Mouse (Mus musculus): ENCODE results near the gene Defb21. TPM values are rescaled to one million over a fixed set of nuclear protein-coding genes. Genes with fewer than 3 reads are reported as not detected.

Gene Defb21
- polyA plus RNA-seq, 1 experiment, result 358 TPM

DNA sequence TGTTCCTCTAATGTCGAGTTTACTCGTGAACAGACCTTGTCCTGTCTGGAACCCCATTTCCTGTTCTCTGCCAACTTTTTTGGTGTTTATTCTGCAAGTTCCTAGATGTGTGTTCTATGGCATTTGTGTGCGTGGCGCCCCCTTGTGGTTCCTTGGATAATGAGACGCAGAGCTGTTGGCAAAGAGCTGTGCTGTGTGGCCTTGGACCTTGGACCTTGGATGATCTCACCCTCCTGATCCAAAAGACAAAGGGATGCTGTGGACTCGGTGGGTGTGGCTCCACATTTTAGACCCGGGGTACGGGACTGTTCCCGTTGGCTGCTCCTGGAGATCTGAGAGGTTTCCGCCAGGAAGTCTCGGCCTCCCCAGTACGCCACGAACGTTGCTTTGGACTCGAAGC, 31.5 kb downstream of the Defb21 start, which contains the start of gene Defb36:
TSS of gene Defb36 (plus strand) at position 271 of the 400 bp plus-strand sequence.
- no peak for DNase-seq (ENCODE audit: low read depth)

DNA sequence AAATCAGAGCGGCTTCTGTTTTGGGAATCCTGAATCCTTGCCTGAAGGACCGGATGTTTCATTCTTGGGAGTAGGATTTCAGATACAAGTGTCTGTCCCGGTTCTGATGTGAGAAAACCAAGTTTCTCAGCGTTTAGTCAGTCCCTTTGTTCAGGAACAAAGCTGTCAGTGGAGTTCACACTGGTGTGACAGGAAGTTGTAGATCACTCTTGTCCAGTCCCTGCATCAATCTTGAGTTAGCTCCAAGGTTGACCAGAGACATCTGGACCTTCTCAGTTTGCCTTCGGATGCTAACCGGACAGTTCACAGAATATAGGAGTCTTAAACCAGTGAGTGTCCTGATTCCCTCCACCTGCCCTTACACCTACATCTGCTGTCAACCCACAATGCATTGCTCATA, 35.2 kb downstream of the Defb21 start:
- no peak for DNase-seq (ENCODE audit: low read depth)

DNA sequence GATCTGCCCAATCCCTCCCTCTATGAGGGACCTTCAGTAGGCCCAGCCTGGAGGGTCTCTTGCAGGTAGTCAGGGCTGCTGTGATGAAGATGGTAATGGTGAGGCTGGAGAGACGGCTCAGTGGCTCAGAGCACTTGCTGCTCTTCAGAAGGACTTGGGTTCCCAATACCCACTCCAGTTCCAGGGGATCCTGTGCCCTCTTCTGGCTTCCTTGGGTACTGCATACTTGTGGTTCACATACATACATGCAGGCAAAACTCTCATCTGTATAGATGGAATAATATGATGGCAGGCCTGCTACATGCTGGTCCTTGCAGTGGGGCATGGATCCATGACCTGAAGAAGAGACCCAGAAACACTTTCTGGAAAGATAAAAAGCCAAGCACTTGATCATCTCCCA, 36.2 kb downstream of the Defb21 start:
- DNase-seq (ENCODE audit: low read depth), result no peak

DNA sequence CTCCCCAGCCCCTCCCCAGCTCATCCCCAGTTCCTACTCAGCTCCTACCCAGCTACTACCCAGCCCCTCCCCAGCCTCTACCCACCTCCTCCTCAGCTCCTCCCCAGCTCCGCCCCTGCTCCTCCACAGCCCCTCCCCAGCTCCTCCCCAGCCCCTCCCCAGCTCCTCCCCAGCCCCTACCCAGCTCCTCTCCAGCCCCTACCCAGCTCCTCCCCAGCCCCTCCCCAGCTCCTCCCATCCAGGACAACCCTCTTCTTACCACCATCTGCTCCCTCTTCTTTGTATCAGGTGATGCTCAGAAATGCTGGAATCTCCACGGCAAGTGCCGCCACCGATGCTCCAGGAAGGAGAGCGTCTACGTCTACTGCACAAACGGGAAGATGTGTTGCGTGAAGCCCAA, 39.6 kb downstream of the Defb21 start:
- DNase-seq (ENCODE audit: low read depth), result no peak

DNA sequence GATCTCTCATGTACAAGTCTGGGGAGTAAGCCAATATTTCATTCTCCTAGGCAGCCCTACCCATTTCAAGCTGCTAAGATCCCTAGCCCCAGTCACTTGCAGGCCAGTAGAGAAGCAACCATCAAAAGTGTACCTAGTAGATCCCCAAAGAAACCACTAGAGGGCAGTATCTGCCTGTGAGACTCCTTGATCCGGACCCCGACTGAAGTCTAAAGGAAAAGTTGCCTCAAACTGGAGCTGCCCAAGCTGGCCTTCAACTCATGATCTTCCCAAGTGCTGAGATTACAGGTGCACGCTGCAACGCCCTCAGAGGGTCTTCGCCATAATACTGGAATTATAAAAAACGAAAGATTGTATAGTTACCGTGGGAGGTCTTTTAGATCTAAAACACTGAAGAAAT, 43.0 kb downstream of the Defb21 start:
- DNase-seq (ENCODE audit: low read depth), result no peak

DNA sequence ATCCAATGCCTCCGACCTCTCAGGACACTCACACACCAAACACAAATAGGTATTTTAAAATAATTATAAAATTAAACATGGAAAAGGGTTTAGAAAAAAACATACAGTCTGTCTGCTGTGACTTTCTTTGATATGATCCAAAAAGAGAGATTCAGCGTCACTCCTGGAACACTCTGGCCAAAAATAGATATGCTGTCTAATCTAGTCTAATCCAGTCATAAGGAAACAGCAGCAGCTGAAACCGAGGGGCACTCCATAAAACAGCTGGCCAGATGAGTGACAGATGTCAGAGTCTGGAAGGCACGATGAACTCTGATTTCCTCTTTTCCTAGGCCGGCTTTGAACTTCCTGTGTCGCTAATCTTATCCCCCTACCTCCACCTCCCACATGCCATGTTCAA, 43.9 kb downstream of the Defb21 start:
- no peak for DNase-seq (ENCODE audit: low read depth)

DNA sequence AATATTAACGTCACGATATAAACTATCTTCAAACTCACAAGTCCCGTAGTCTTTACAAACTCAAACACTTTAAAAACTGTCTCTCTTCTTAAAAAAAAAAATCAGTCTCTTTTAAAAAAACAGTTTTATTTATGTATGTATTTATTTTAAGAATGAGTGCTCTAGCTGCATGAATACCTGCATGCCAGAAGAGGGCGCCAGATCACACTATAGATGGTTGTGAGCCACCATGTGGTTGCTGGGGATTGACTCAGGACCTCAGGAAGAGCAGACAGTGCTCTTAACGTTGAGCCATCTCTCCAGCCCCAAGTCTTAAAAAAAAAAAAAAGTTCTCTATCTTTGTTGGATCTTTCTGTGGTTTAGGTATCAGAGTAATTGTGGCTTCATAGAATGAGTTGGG, 44.8 kb downstream of the Defb21 start:
- DNase-seq (ENCODE audit: low read depth), result no peak

DNA sequence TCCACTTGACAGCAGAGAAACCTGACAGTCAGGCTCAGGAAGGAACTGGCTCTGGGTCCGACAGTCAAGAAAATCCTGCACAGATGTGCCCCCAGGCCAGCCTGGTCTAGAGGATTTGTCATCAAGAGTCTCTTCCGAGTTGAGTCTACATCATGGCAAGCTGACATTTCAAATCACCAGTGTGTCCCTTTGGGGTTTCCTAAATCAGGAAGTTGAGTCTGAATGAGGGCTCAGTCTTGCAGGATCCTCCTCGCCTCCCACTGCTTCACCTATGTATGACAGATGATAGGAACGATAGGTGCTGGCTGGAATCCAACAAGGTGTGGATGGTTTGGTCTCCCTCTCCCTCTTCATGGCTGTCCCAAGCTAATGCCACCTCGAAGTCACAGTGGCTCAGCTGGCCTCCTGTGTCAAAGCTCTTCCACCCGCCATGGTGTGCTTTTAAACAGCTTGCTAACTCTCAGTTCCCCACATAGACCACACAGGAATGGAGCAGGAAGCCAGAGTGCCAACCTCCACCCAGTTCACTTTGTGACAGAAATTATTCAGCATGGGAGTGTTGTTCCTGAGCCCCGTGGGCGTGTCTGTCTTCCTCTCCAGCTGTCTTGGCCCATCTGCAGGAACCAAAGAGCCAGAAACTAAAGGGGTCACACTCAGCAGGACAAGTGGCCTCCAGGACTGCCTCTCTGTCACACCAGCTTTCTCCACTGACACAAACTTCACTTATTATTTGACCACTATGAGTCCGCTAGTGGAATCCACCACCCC, 48.0 kb downstream of the Defb21 start:
- DNase-seq (ENCODE audit: low read depth), result no peak

DNA sequence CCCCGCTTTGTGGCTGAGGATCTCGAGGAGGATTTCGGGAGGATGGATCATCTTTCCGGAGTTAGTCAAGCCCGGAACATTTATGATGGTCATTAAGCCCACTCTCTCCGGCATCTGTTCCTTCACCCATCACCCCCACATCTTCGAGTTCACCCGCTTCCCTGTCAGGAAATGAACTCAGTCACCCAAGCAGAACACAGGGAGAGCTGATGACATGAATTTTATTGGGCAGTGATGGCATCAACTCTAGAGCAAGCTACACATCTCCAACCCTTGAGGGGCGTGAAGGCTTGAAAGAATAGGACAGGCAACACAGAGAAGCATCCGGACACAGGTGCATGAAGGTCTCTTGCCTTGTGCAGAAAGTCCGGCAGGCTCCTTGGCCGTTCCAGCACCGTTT, 49.6 kb downstream of the Defb21 start:
- DNase-seq (ENCODE audit: low read depth), result no peak

DNA sequence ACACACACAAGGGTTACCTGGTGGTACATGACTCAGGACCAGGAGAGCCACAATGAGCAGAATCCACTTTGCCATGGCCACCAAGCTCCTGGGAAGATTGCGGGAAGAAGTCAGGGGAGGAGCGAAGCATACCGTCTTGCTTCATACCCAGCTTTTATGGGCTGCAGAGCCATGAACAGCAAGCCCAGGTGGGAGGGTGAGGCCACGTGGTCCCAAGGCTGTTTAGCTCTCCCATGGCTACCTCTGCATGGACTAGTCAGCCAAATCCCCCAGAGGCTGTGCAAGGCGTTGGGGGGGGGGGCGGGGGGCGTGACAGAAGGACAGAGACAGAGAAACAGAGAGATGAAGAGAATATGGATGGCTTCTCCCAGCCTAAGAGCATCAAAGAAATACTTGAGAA, 50.4 kb downstream of the Defb21 start, which contains the start of gene Defb25:
TSS of gene Defb25 (minus strand) at position 101 of the 400 bp plus-strand sequence.
- DNase-seq (ENCODE audit: low read depth), result no peak

Other genes starting within 250 kb of the Defb21 start
- 140 and 169 TPM in 2 replicates for gene Rbck1, start 240.1 kb upstream of the Defb21 start, polyA plus RNA-seq (2012; rRNA removed)
- gene Trib3, start 228.7 kb upstream of the Defb21 start, polyA plus RNA-seq (2012; rRNA removed), result 3.6 and 4.3 TPM in 2 replicates
- 0.07 and 0.08 TPM in 2 replicates for gene Nrsn2, start 196.1 kb upstream of the Defb21 start, polyA plus RNA-seq (2012; rRNA removed)
- 14.0 and 20.1 TPM in 2 replicates for gene Sox12, start 174.7 kb upstream of the Defb21 start, polyA plus RNA-seq (2012; rRNA removed)
- gene Zcchc3, start 157.7 kb upstream of the Defb21 start, polyA plus RNA-seq (2012; rRNA removed), result 4.0 and 5.6 TPM in 2 replicates
- gene 6820408C15Rik, start 157.2 kb upstream of the Defb21 start, polyA plus RNA-seq (2012; rRNA removed), result 1.5 and 3.9 TPM in 2 replicates
- 374 and 466 TPM in 2 replicates for gene Defb23, start 108.1 kb upstream of the Defb21 start, polyA plus RNA-seq (2012; rRNA removed)
- 2,505 and 2,619 TPM in 2 replicates for gene Defb20, start 95.7 kb upstream of the Defb21 start, polyA plus RNA-seq (2012; rRNA removed)
- 427 and 445 TPM in 2 replicates for gene Defb22, start 82.6 kb upstream of the Defb21 start, polyA plus RNA-seq (2012; rRNA removed)
- gene Defb26, start 61.1 kb upstream of the Defb21 start, polyA plus RNA-seq (2012; rRNA removed), result 162 and 254 TPM in 2 replicates
- 568 and 1,189 TPM in 2 replicates for gene Defb28, start 54.5 kb upstream of the Defb21 start, polyA plus RNA-seq (2012; rRNA removed)
- gene Defb29, start 32.6 kb upstream of the Defb21 start, polyA plus RNA-seq (2012; rRNA removed), result 275 and 317 TPM in 2 replicates
- gene Gm17416, start 3.4 kb upstream of the Defb21 start, polyA plus RNA-seq (2012; rRNA removed), result under 0.01 and 893 TPM in 2 replicates
- gene Defb19, start 7.6 kb downstream of the Defb21 start, polyA plus RNA-seq (2012; rRNA removed), result 9.6 and 11.3 TPM in 2 replicates
- 162 and 204 TPM in 2 replicates for gene Defb45, start 26.7 kb downstream of the Defb21 start, polyA plus RNA-seq (2012; rRNA removed)
- 5.4 and 9.0 TPM in 2 replicates for gene Defb36, start 31.6 kb downstream of the Defb21 start, polyA plus RNA-seq (2012; rRNA removed)
- 6,893 and 7,961 TPM in 2 replicates for gene Defb25, start 50.3 kb downstream of the Defb21 start, polyA plus RNA-seq (2012; rRNA removed)
- gene Rem1, start 54.2 kb downstream of the Defb21 start, polyA plus RNA-seq (2012; rRNA removed), result 41.5 and 49.3 TPM in 2 replicates
- 162 and 163 TPM in 2 replicates for gene H13, start 96.7 kb downstream of the Defb21 start, polyA plus RNA-seq (2012; rRNA removed)
- gene Mcts2, start 114.3 kb downstream of the Defb21 start, polyA plus RNA-seq (2012; rRNA removed), result 7.6 and 9.0 TPM in 2 replicates
- gene Id1, start 163.5 kb downstream of the Defb21 start, polyA plus RNA-seq (2012; rRNA removed), result 78.7 and 137 TPM in 2 replicates
- gene Cox4i2, start 181.4 kb downstream of the Defb21 start, polyA plus RNA-seq (2012; rRNA removed), result 3.8 and 6.0 TPM in 2 replicates